Mouse (Mus musculus) bone marrow macrophage, adult 2 months (primary cell): Measurements from ENCODE around the gene Lrpap1.

ENCODE experiments used
- CTCF ChIP-seq: IDR thresholded peaks from 2 replicates; pipeline ENCODE4 v1.5.1; 2012; ENCODE audit warnings: low read depth, mild to moderate bottlenecking, low read length, moderate library complexity
- POLR2A ChIP-seq: IDR thresholded peaks from 2 replicates; pipeline ENCODE4 v1.6.1; 2012; ENCODE audit warnings: mild to moderate bottlenecking, low read depth, low read length, borderline replicate concordance

DNA sequence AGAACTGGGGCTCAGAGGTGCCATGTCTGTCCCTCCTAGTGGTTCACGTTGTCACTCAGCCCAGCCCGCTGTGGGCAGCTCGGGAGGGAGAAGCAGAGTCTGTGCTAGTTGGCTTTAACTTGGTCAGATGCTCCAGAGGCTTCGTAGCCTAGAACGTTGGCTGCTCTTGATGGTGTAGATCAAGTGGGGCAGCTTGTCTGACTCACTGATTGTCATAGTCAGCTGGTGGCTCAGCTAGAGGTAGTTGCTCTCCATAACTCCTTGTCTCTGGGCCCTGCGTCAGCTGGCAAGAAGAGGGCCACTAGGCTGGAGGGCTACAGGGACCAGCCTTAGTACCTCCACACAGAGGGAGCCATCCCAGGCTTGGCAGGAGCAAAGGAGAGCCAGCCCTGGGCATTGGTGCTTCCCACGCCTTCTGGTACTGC, 24.2 kb upstream of the Lrpap1 start:
- TF ChIP-seq CTCF (no peak), POLR2A (no peak)
